Mouse (Mus musculus) CH12.LX (cell line): ENCODE measurements around the gene Itgb2. TPM values are rescaled to one million over a fixed set of nuclear protein-coding genes. Genes with fewer than 3 reads are reported as not detected.

Source experiments
- DNase-seq: peaks from one replicate; pipeline ENCODE4 v3.0.0-alpha.2; 2013; ENCODE audit errors: extremely low read depth
- H3K27ac ChIP-seq: 2 replicates; pipeline ENCODE4 v1.5.1; 2012; ENCODE audit warnings: low read depth, mild to moderate bottlenecking, control low read depth, moderate library complexity; ENCODE audit not compliant: insufficient read depth
- H3K27me3 ChIP-seq: replicated peaks from 2 replicates; pipeline ENCODE3; 2012; ENCODE audit warnings: inconsistent platforms
- H3K36me3 ChIP-seq, 2 experiments: replicated peaks in 1 of 2; 2 replicates each; pipeline versions ENCODE3 to v1.6.1; 2012; ENCODE audit warnings: inconsistent platforms in 1 of 2, low read length in 1 of 2, mild to moderate bottlenecking in 1 of 2, mixed read lengths in 1 of 2, moderate library complexity in 1 of 2; ENCODE audit not compliant: control insufficient read depth in 1 of 2, insufficient read depth in 1 of 2
- H3K4me1 ChIP-seq, 2 experiments: 2 replicates each; pipeline ENCODE4 v1.6.1; 2012; ENCODE audit warnings: inconsistent platforms in 1 of 2, moderate library complexity in 1 of 2; ENCODE audit not compliant: insufficient read depth in 2 of 2, control insufficient read depth in 1 of 2
- H3K4me2 ChIP-seq: 2 replicates; pipeline ENCODE4 v1.6.1; 2012; ENCODE audit warnings: low read depth, mild to moderate bottlenecking, control low read depth; ENCODE audit not compliant: poor library complexity, insufficient read depth, severe bottlenecking
- H3K4me3 ChIP-seq, 3 experiments: fragments of 150-350 bp in 1 of 3; sonication (generic) in 1 of 3; replicated peaks in 1 of 3; 2 replicates each; pipeline versions ENCODE3 to v1.5.1; 2011 to 2012; ENCODE audit warnings: low read depth in 2 of 3, low read length in 2 of 3, mild to moderate bottlenecking in 2 of 3, moderate library complexity in 2 of 3, control low read depth in 1 of 3, improper control_type of control experiment in 1 of 3, inconsistent platforms in 1 of 3, mixed read lengths in 1 of 3; ENCODE audit not compliant: poor library complexity in 1 of 3
- H3K79me2 ChIP-seq: replicated peaks from 2 replicates; pipeline ENCODE4 v1.6.1; 2012; ENCODE audit warnings: mild to moderate bottlenecking, moderate library complexity; ENCODE audit not compliant: control insufficient read depth, poor library complexity, insufficient read depth, severe bottlenecking; ENCODE audit errors: extremely low read depth
- H3K9ac ChIP-seq: 2 replicates; pipeline ENCODE4 v1.6.1; 2012; ENCODE audit warnings: low read depth, mild to moderate bottlenecking, control low read depth, moderate library complexity; ENCODE audit not compliant: insufficient read depth
- H3K9me3 ChIP-seq: replicated peaks from 2 replicates; pipeline ENCODE3; 2012; ENCODE audit warnings: low read length, inconsistent platforms, mixed read lengths
- BHLHE40 ChIP-seq: IDR thresholded peaks from 2 replicates; pipeline ENCODE4 v1.6.1; 2011; ENCODE audit warnings: mild to moderate bottlenecking, low read depth, low read length, improper control_type of control experiment
- CHD1 ChIP-seq: IDR thresholded peaks from 2 replicates; pipeline ENCODE4 v1.6.1; 2012; ENCODE audit warnings: low read depth, low read length, improper control_type of control experiment, inconsistent platforms
- CHD2 ChIP-seq: IDR thresholded peaks from 2 replicates; pipeline ENCODE4 v1.6.1; 2011; ENCODE audit warnings: low read length, improper control_type of control experiment
- CTCF ChIP-seq, 2 experiments: IDR thresholded peaks in 1 of 2; conservative IDR thresholded peaks in 1 of 2; 2 replicates each; pipeline ENCODE4 v1.5.1; 2011 to 2012; ENCODE audit warnings: low read depth in 2 of 2, low read length in 2 of 2, improper control_type of control experiment in 1 of 2, inconsistent platforms in 1 of 2, mild to moderate bottlenecking in 1 of 2, moderate library complexity in 1 of 2
- ELF1 ChIP-seq: IDR thresholded peaks from 2 replicates; pipeline ENCODE4 v1.6.1; 2014; ENCODE audit warnings: low read depth, mild to moderate bottlenecking, inconsistent platforms, low read length, improper control_type of control experiment
- EP300 ChIP-seq: IDR thresholded peaks from 2 replicates; pipeline ENCODE4 v1.6.1; 2011; ENCODE audit warnings: low read length, improper control_type of control experiment
- ETS1 ChIP-seq: conservative IDR thresholded peaks from 2 replicates; pipeline ENCODE4 v1.6.1; 2012; ENCODE audit warnings: low read depth, mild to moderate bottlenecking, inconsistent platforms, low read length, improper control_type of control experiment, moderate library complexity
- GABPA ChIP-seq: IDR thresholded peaks from 2 replicates; pipeline ENCODE4 v1.6.1; 2012; ENCODE audit warnings: low read depth, low read length, improper control_type of control experiment, inconsistent platforms; ENCODE audit not compliant: insufficient replicate concordance
- HCFC1 ChIP-seq: IDR thresholded peaks from 2 replicates; pipeline ENCODE4 v1.6.1; 2012; ENCODE audit warnings: low read depth, mild to moderate bottlenecking, inconsistent platforms, low read length, improper control_type of control experiment
- IRF4 ChIP-seq: IDR thresholded peaks from 2 replicates; pipeline ENCODE4 v1.6.1; 2014; ENCODE audit warnings: low read depth, mild to moderate bottlenecking, inconsistent platforms, low read length, improper control_type of control experiment
- JUND ChIP-seq: conservative IDR thresholded peaks from 2 replicates; pipeline ENCODE4 v1.6.1; 2011; ENCODE audit warnings: low read depth, low read length, improper control_type of control experiment
- KAT2A ChIP-seq: IDR thresholded peaks from 2 replicates; pipeline ENCODE4 v1.6.1; 2012; ENCODE audit warnings: low read length, improper control_type of control experiment, inconsistent platforms; ENCODE audit not compliant: insufficient replicate concordance
- MAX ChIP-seq: IDR thresholded peaks from 2 replicates; pipeline ENCODE4 v1.6.1; 2011; ENCODE audit warnings: low read length, improper control_type of control experiment
- MAZ ChIP-seq: IDR thresholded peaks from 2 replicates; pipeline ENCODE4 v1.6.1; 2012; ENCODE audit warnings: low read depth, mild to moderate bottlenecking, inconsistent platforms, low read length, improper control_type of control experiment, moderate library complexity
- MXI1 ChIP-seq: IDR thresholded peaks from 2 replicates; pipeline ENCODE4 v1.6.1; 2011; ENCODE audit warnings: mild to moderate bottlenecking, low read depth, low read length, improper control_type of control experiment
- MYC ChIP-seq: IDR thresholded peaks from 2 replicates; pipeline ENCODE4 v1.6.1; 2011; ENCODE audit warnings: low read depth, mild to moderate bottlenecking, improper control_type of control experiment, low read length
- NELFE ChIP-seq: IDR thresholded peaks from 2 replicates; pipeline ENCODE4 v1.6.1; 2011; ENCODE audit warnings: low read depth, low read length, improper control_type of control experiment
- POLR2AphosphoS2 ChIP-seq: IDR thresholded peaks from 2 replicates; pipeline ENCODE4 v1.6.1; 2011; ENCODE audit warnings: low read depth, low read length, improper control_type of control experiment
- SIN3A ChIP-seq: IDR thresholded peaks from 2 replicates; pipeline ENCODE4 v1.6.1; 2012; ENCODE audit warnings: low read length, improper control_type of control experiment, inconsistent platforms
- SMC3 ChIP-seq: IDR thresholded peaks from 2 replicates; pipeline ENCODE4 v1.6.1; 2011; ENCODE audit warnings: low read depth, low read length, improper control_type of control experiment
- TBP ChIP-seq: conservative IDR thresholded peaks from 2 replicates; pipeline ENCODE4 v1.6.1; 2011; ENCODE audit warnings: low read depth, low read length, improper control_type of control experiment
- TCF12 ChIP-seq: IDR thresholded peaks from 2 replicates; pipeline ENCODE4 v1.6.1; 2014; ENCODE audit warnings: low read depth, mild to moderate bottlenecking, inconsistent platforms, low read length, improper control_type of control experiment
- ZKSCAN1 ChIP-seq: IDR thresholded peaks from 2 replicates; pipeline ENCODE4 v1.6.1; 2012; ENCODE audit warnings: low read depth, inconsistent platforms, low read length, improper control_type of control experiment, borderline replicate concordance
- ZMIZ1 ChIP-seq: IDR thresholded peaks from 2 replicates; pipeline ENCODE4 v1.6.1; 2012; ENCODE audit warnings: low read depth, mild to moderate bottlenecking, inconsistent platforms, low read length, improper control_type of control experiment
- ZNF384 ChIP-seq: IDR thresholded peaks from 2 replicates; pipeline ENCODE4 v1.6.1; 2012; ENCODE audit warnings: low read depth, low read length, improper control_type of control experiment, inconsistent platforms
- dilution Hi-C: fragments of 300-500 bp; cut with MboI; formaldehyde crosslinking; loops from 2 replicates; pipeline ENCODE4 v1.14.3; 2020; ENCODE audit warnings: low sequenced_read_pairs; ENCODE audit not compliant: extremely low pct_unique_long_range_greater_than_20kb, extremely low pct_ligation_motif_present
- in situ Hi-C: fragments of 300-500 bp; cut with MboI; formaldehyde crosslinking; loops from 3 replicates; pipeline ENCODE4 v1.14.3; 2019; ENCODE audit warnings: low sequenced_read_pairs, low pct_ligation_motif_present, low pct_unique_long_range_greater_than_20kb, mixed read lengths
- polyA plus RNA-seq: library from polyadenylated mRNA; unstranded; fragments of >175 nt; gene quantifications from 2 replicates; pipeline ENCODE4 v1.2.1, GENCODE M21; 2012; ENCODE audit warnings: low read depth; ENCODE audit not compliant: insufficient read length
- total RNA-seq, 2 experiments: library from RNA; depleted of rRNA; stranded (reverse); fragments of 300-350 nt in 1 of 2; fragments of >200 nt in 1 of 2; gene quantifications; 2 replicates each; pipeline ENCODE4 v1.2.3; 2012 to 2014

Itgb2 gene
- total and polyA plus RNA-seq, 3 experiments, result 32.6 to 54.1 (median 40.2) TPM

GRCm38 (mm10) chr10:77605908-77606826 is 76.1 kb downstream of the Itgb2 start, which contains the start of the genes Sumo3 and Gm49325 (continued):
- peak; percentile 77; the same call in 1 of the 2 replicates for TF ChIP-seq TCF12

- TF ChIP-seq SMC3, result no peak
- TF ChIP-seq SIN3A, result peak; percentile 68; the same call in 1 of the 2 replicates
- TF ChIP-seq ZKSCAN1, result no peak
- no peak for TF ChIP-seq NELFE
- TF ChIP-seq CHD1, result 0 out of 2 replicates have a peak, but pooled peaks have one; percentile 77
- peak; percentile 57; the same call in 1 of the 2 replicates for TF ChIP-seq MYC
- TF ChIP-seq TBP, result no peak
- 0 out of 2 replicates have a peak, but pooled peaks have one; percentile 1 for TF ChIP-seq HCFC1
- no peak for TF ChIP-seq GABPA
- 0 out of 2 replicates have a peak, but pooled peaks have one; percentile 34 for TF ChIP-seq EP300
- TF ChIP-seq IRF4, result no peak
- 0 out of 2 replicates have a peak, but pooled peaks have one; percentile 25 for TF ChIP-seq MAX
- TF ChIP-seq ETS1, result no peak
- TF ChIP-seq BHLHE40, result no peak
- H3K4me1 ChIP-seq, result peaks cover 5 to 14% of the 10 kb centered on the region in 2 experiments
Observed at GRCm38 (mm10) chr10:77606855-77607254, 76.8 kb downstream of the Itgb2 start.

GRCm38 (mm10) chr10:77607441-77607840 is 77.4 kb downstream of the Itgb2 start:
- Histone ChIP-seq H3K36me3 (peaks cover 17 to 46% of the 10 kb centered on the region in 2 experiments), H3K4me2 (peak overlapping the region; percentile 74), H3K27me3 (no peaks in the 10 kb centered on the region), H3K4me1 (peaks cover 5 to 14% of the 10 kb centered on the region in 2 experiments), H3K79me2 (peaks cover 13% of the 10 kb centered on the region), H3K27ac (no peak overlapping the region), H3K4me3 (peak overlapping the region; percentile 77 to 97 (median 82)), H3K9ac (peak overlapping the region; percentile 77), H3K9me3 (peaks cover 7% of the 10 kb centered on the region)
- peak; percentile 23 for DNase-seq
- dilution Hi-C loops (no loop called here), in situ Hi-C loops (no loop called here)
- TF ChIP-seq MXI1, result no peak
- no peak for TF ChIP-seq ZKSCAN1
- no peak for TF ChIP-seq MAZ
- no peak for TF ChIP-seq KAT2A
- TF ChIP-seq ELF1, result no peak
- TF ChIP-seq ZNF384, result no peak
- TF ChIP-seq CTCF (conservative IDR thresholded peaks at IDR 0.05 in 1 of 2, IDR thresholded peaks at IDR 0.05 in 1 of 2; ENCODE audit: low read depth in 2 of 2, low read length in 2 of 2), result no peak
- no peak for TF ChIP-seq TBP
- no peak for TF ChIP-seq MYC
- TF ChIP-seq BHLHE40, result no peak
- TF ChIP-seq CHD2, result no peak
- no peak for TF ChIP-seq GABPA
- TF ChIP-seq POLR2AphosphoS2, result no peak
- TF ChIP-seq ETS1, result no peak
- TF ChIP-seq JUND, result no peak
- TF ChIP-seq ZMIZ1, result no peak

More at GRCm38 (mm10) chr10:77606855-77607254, 76.8 kb downstream of the Itgb2 start:
- H3K79me2 ChIP-seq, result peaks cover 13% of the 10 kb centered on the region
- in situ Hi-C loops (no loop called here), dilution Hi-C loops (no loop called here)
- DNase-seq, result peak; percentile 24
- peak overlapping the region; percentile 52 for H3K27ac ChIP-seq
- H3K4me3 ChIP-seq, result peak overlapping the region; percentile 77 to 97 (median 82)
- peak overlapping the region; percentile 77 for H3K9ac ChIP-seq
- peaks cover 16 to 40% of the 10 kb centered on the region in 2 experiments for H3K36me3 ChIP-seq
- peak overlapping the region; percentile 74 for H3K4me2 ChIP-seq
- H3K27me3 ChIP-seq, result no peaks in the 10 kb centered on the region
- H3K9me3 ChIP-seq, result peaks cover 7% of the 10 kb centered on the region
